Mouse (Mus musculus) kidney, adult 2 months (tissue): ENCODE measurements at regions not wholly inside any gene's neighbourhood (a gene's known extent, or its start where the extent isn't known, plus 50 kb on each side); places are given as distances from the start of the nearest gene placed in this dataset.

Experiments
- CTCF ChIP-seq: fragments of 200-500 bp; conservative IDR thresholded peaks from 2 replicates; pipeline ENCODE4 v1.5.1; 2011; ENCODE audit warnings: low read depth, mild to moderate bottlenecking, control low read depth, low read length, moderate library complexity, mixed read lengths; ENCODE audit not compliant: insufficient read depth, insufficient read length
- POLR2A ChIP-seq: fragments of 200-500 bp; IDR thresholded peaks from one replicate; pipeline ENCODE4 v1.6.1; 2011; ENCODE audit warnings: low read depth, low read length, control low read depth

DNA sequence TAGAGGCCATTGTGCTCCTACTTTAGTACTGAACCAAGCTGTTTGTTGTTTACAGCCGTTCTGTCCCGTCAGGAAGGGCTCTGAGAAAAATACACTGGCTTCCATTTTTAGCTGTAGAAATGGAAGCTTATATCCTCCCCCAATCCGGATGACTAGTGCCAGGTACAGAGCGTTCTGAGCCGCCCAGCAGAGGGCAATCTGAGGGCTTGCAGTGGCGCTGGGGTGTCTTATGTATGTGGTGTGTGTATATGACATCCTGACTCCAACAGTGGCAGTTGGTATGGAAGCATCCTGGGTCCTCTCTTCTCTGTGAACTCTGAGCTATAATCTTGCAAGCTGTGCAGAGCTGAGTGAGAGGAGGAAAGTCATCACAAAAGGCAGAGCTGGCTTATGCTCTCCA, 389.0 kb downstream of the Rps24 start:
- TF ChIP-seq CTCF (no peak), POLR2A (no peak)
